Mouse (Mus musculus): ENCODE data around the gene Olfr456. TPM values are rescaled to one million over a fixed set of nuclear protein-coding genes. Genes with fewer than 3 reads are reported as not detected.

Gene Olfr456
- total RNA-seq (2023) = not detected

DNA sequence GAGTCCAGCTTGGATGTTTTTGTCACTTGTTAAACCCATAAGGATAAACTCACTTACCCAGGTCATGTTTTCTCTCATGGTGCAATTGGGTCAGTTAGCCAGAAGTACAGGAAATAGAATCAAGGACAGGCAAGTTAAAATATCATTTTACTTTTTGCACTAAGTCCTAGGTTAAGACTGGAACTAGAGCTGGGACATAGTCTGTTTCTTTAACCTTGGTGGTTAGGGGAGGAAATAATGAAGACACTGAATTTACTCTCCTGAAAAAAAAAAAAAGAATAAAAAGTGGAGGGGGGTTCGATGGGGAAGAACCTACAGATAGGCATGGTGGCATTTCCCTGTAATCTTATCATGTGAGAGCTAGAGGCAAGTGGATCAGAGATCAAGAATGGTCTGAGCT, at the start of gene Olfr456:
Olfr456 (minus strand) TSS at position 101 of the 400 bp plus-strand sequence.

DNA sequence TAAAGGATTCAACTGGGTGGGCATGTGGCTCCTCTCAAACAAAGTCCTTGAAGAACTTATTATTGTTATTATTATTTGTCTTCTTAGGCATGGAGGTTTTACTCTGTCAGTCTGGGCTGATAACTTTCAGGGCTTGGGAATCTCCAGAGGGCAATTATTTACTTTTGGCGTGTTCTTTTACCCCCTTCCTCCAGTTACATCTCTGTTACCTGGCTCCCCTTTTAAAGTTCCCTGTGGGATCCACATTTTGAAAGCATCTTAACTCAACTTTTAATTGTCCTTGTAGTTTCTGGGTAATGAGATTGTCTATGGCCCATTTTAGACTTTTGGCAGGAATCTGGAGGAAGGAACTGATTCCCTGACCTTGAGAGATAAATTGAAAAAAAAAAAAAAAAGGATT, 10.8 kb downstream of the Olfr456 start, which contains the start of gene Olfr457:
Olfr457 (minus strand) TSS at position 101 of the 400 bp plus-strand sequence.

DNA sequence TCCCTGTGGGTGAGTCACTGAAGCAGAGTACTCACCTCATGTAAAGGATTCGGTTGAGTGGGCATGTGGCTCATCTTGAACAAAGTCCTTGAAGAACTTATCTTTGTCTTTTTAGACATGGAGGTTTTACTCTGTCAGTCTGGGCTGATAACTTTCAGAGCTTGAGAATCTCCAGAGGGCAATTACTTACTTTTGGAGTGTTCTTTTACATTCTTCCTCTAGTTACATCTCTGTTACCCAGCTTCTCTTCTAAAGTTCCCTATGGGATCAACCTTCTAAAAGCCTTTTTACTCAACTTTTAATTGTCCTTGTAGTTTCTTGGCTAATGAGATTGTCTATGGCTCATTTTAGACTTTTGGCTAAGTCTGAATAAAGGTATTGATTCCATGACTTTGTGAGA, 21.9 kb downstream of the Olfr456 start, which contains the start of gene Olfr458:
Olfr458 (minus strand) TSS at position 101 of the 400 bp plus-strand sequence.

Other genes starting within 250 kb of the Olfr456 start
- gene Gstk1, start 241.3 kb downstream of the Olfr456 start, total RNA-seq (2023) = 10 to 100 TPM in 1 of 2 experiments, 1 to 10 TPM in 1; 7.4 to 11.6 TPM
- not detected for gene Tmem139, start 225.2 kb downstream of the Olfr456 start, total RNA-seq (2023)
- 100 to 1,000 TPM; 102 to 106 TPM for gene Casp2, start 222.2 kb downstream of the Olfr456 start, total RNA-seq (2023)
- gene Clcn1, start 200.5 kb downstream of the Olfr456 start, total RNA-seq (2023) = 1 to 10 TPM; 1.4 to 1.5 TPM
- gene Fam131b, start 162.6 kb downstream of the Olfr456 start, total RNA-seq (2023) = under 1 TPM; 0.35 to 0.53 TPM
- gene Zyx, start 137.6 kb downstream of the Olfr456 start, total RNA-seq (2023) = 100 to 1,000 TPM; 169 to 198 TPM
- gene Epha1, start 113.9 kb downstream of the Olfr456 start, total RNA-seq (2023) = under 1 TPM in 1 of 2 experiments, not detected in 1; 0.23 TPM
- gene Tas2r143, start 87.0 kb downstream of the Olfr456 start, total RNA-seq (2023) = 1 to 10 TPM in 1 of 2 experiments, not detected in 1; 2.5 TPM
- gene Tas2r135, start 81.8 kb downstream of the Olfr456 start, total RNA-seq (2023) = under 1 TPM in 1 of 2 experiments, not detected in 1; 0.71 TPM
- gene Tas2r126, start 52.7 kb downstream of the Olfr456 start, total RNA-seq (2023) = under 1 TPM in 1 of 2 experiments, not detected in 1; 0.86 TPM
- not detected for gene Olfr458, start 22.0 kb downstream of the Olfr456 start, total RNA-seq (2023)
- gene Olfr457, start 10.9 kb downstream of the Olfr456 start, total RNA-seq (2023) = not detected
- gene Olfr455, start 60.4 kb upstream of the Olfr456 start, total RNA-seq (2023) = not detected
- not detected for gene Tcaf3, start 110.5 kb upstream of the Olfr456 start, total RNA-seq (2023)
- not detected for gene Tcaf2, start 158.0 kb upstream of the Olfr456 start, total RNA-seq (2023)
- not detected for gene Tcaf1, start 222.9 kb upstream of the Olfr456 start, total RNA-seq (2023)

All from T-cell, adult 66 days (primary cell).